Mouse (Mus musculus): Measurements from ENCODE around the gene Slc37a3. TPM values are rescaled to one million over a fixed set of nuclear protein-coding genes. Genes with fewer than 3 reads are reported as not detected.

Gene Slc37a3
- polyA plus RNA-seq, 1 experiment from 2014 or later = 52.1 TPM

GRCm38 (mm10) chr6:39341798-39342197 lies 35.7 kb downstream of the Slc37a3 start:
- Histone ChIP-seq H3K9ac (no peak overlapping the region), H3K4me1 (peaks cover 20% of the 10 kb centered on the region), H3K36me3 (replicated peaks) (peaks cover 41% of the 10 kb centered on the region), H3K4me2 (no peak overlapping the region), H3K27me3 (no peaks in the 10 kb centered on the region), H3K27ac (no peak overlapping the region), H3K4me3 (replicated peaks) (no peak overlapping the region), H3K9me3 (no peaks in the 10 kb centered on the region)
- no peak for ATAC-seq (ENCODE audit: low FRiP score)
- 90% methylated on average over 2 of the region's 2 CpGs for WGBS

DNA sequence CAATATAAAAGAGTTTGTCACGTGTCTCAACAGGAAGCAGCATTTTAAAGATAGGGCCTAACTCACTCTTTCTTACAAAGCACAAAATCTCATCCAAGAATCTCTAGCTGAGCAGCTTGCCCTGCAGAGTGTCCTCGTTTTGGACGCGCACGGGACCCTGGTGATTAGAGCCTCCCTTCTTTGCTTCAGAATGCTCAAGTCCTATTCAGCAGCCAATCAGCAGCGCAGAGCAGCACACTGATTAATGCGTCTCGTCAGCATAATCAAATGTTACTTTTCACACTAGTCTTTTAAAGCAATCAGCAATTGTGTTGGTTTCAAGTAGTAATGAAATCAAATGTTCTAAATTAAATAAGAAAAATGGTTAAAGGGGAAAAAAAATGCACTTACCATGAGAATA lies 39.1 kb downstream of the Slc37a3 start:
- no peak for ATAC-seq (ENCODE audit: low FRiP score)
- peaks cover 47% of the 10 kb centered on the region for H3K36me3 ChIP-seq (replicated peaks)
- WGBS = 55% methylated on average over 8 of the region's 8 CpGs

GRCm38 (mm10) chr6:39334873-39335272 lies 42.6 kb downstream of the Slc37a3 start:
- H3K36me3 ChIP-seq (replicated peaks) = peaks cover 36% of the 10 kb centered on the region
- 93% methylated on average over 3 of the region's 3 CpGs for WGBS

More for the DNA sequence above, 39.1 kb downstream of the Slc37a3 start:
- no peaks in the 10 kb centered on the region for H3K27me3 ChIP-seq
- H3K27ac ChIP-seq = no peak overlapping the region
- H3K9me3 ChIP-seq = no peaks in the 10 kb centered on the region
- no peaks in the 10 kb centered on the region for H3K4me1 ChIP-seq
- H3K4me2 ChIP-seq = no peak overlapping the region
- no peak overlapping the region for H3K9ac ChIP-seq
- no peak overlapping the region for H3K4me3 ChIP-seq (replicated peaks)

GRCm38 (mm10) chr6:39334224-39334623 lies 43.3 kb downstream of the Slc37a3 start:
- H3K4me3 ChIP-seq (replicated peaks) = no peak overlapping the region
- no peak overlapping the region for H3K27ac ChIP-seq
- H3K4me2 ChIP-seq = no peak overlapping the region
- no peaks in the 10 kb centered on the region for H3K4me1 ChIP-seq
- WGBS = 93% methylated on average over 7 of the region's 7 CpGs
- H3K27me3 ChIP-seq = no peaks in the 10 kb centered on the region
- H3K9ac ChIP-seq = no peak overlapping the region
- ATAC-seq (ENCODE audit: low FRiP score) = no peak
- H3K36me3 ChIP-seq (replicated peaks) = peaks cover 36% of the 10 kb centered on the region
- no peaks in the 10 kb centered on the region for H3K9me3 ChIP-seq

More at GRCm38 (mm10) chr6:39334873-39335272, 42.6 kb downstream of the Slc37a3 start:
- no peak for ATAC-seq (ENCODE audit: low FRiP score)
- Histone ChIP-seq H3K9me3 (no peaks in the 10 kb centered on the region), H3K4me3 (replicated peaks) (no peak overlapping the region), H3K4me1 (no peaks in the 10 kb centered on the region), H3K9ac (no peak overlapping the region), H3K27me3 (no peaks in the 10 kb centered on the region), H3K27ac (no peak overlapping the region), H3K4me2 (no peak overlapping the region)

GRCm38 (mm10) chr6:39331998-39332700 lies 45.3 kb downstream of the Slc37a3 start:
- H3K9me3 ChIP-seq = no peaks in the 10 kb centered on the region
- no peak overlapping the region for H3K4me2 ChIP-seq
- no peak overlapping the region for H3K4me3 ChIP-seq (replicated peaks)
- H3K27me3 ChIP-seq = no peaks in the 10 kb centered on the region
- H3K4me1 ChIP-seq = no peaks in the 10 kb centered on the region
- H3K9ac ChIP-seq = no peak overlapping the region
- WGBS = 79% methylated on average over 7 of the region's 7 CpGs
- ATAC-seq (ENCODE audit: low FRiP score) = no peak
- no peak overlapping the region for H3K27ac ChIP-seq
- H3K36me3 ChIP-seq (replicated peaks) = peaks cover 28% of the 10 kb centered on the region

DNA sequence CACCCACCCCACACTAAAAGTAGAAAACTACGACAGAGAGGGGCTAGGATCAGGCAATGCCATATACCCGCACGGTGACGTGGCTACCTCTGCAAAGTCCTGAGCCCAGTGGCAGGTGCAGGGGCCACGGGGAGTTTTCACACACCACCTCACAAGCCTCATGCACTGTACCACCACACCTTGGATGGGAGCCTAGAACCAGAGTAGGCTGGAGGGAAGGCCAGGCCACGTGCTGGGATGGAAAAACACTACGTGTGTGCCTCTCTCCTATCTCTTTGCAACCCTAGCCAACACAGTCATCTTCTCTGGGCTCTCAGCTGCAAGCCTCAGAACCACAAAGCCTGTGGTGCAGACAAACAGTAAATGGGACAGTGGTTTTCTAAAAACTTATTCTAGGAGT lies 46.5 kb downstream of the Slc37a3 start:
- no peak overlapping the region for H3K27ac ChIP-seq
- 91% methylated on average over 7 of the region's 7 CpGs for whole genome bisulfite sequencing
- H3K27me3 ChIP-seq = no peaks in the 10 kb centered on the region
- no peaks in the 10 kb centered on the region for H3K9me3 ChIP-seq
- H3K9ac ChIP-seq = no peak overlapping the region
- H3K4me3 ChIP-seq (replicated peaks) = no peak overlapping the region
- no peaks in the 10 kb centered on the region for H3K4me1 ChIP-seq
- no peak for ATAC-seq (ENCODE audit: low FRiP score)
- no peak overlapping the region for H3K4me2 ChIP-seq
- H3K36me3 ChIP-seq (replicated peaks) = peaks cover 17% of the 10 kb centered on the region

GRCm38 (mm10) chr6:39320286-39320685 lies 57.2 kb downstream of the Slc37a3 start:
- Histone ChIP-seq H3K4me3 (replicated peaks) (no peak overlapping the region), H3K27ac (no peak overlapping the region), H3K4me2 (no peak overlapping the region), H3K9ac (no peak overlapping the region), H3K36me3 (replicated peaks) (0 out of 2 replicates have a peak, but pooled peaks cover 3% of the 10 kb centered on the region), H3K27me3 (no peaks in the 10 kb centered on the region), H3K9me3 (0 out of 2 replicates have a peak, but pooled peaks cover 2% of the 10 kb centered on the region), H3K4me1 (peaks cover 4% of the 10 kb centered on the region; the same call in 1 of the 2 replicates)
- ATAC-seq (ENCODE audit: low FRiP score) = no peak
- 86% methylated on average over 5 of the region's 5 CpGs for WGBS

DNA sequence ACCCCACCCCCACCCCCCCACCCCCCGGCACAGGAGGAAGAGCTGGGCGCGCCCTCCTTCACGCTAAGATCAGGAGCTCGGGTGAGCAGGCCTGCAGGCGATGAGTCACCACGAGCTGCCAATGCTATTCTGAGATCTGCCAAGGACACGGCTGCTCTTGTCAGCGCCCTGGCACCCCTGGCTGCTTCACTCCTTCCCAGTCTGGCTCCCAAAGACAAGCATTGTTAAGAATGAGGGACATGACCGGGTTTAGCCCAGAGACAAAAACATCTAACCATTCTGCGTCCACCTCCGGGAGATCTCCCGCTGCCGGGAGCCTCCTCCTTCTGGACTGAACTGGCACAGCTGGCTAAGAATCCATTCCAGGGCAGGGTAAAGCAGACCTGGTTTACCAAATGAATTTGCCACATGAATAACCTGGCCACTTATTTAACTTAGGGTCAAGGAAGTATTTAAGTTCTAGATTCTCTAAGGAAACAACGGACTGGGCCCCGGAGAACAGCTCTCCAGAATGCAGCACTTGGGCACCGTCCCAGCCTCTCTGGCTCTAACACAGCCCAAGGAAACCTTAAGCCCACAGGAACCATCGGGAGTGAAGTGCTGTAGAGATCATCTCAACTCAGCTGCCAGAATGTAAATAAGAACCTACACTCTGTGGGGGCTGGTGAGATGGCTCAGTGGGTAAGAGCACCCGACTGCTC lies 58.3 kb downstream of the Slc37a3 start:
- ATAC-seq (ENCODE audit: low FRiP score) = no peak

DNA sequence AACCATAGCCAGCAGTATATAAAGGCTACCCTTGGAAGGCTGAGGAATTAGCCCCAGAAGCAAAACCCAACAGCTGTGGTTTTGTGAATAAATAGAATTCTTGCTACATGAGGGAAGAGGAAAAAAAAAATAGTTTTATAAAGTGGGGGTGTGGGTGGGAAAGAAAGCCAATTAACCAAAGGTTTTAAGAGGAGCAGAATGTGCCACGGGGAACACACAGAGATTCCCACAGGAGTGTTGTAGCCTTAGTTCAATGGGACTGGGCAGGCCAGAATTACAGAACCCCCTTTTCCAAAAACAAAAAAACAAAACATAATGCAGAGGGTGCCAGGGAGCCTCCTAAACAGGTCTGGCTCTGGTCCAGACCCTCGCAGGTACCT lies 58.9 kb downstream of the Slc37a3 start:
- no peak for ATAC-seq (ENCODE audit: low FRiP score)
- H3K4me2 ChIP-seq = no peak overlapping the region
- WGBS = 86% methylated on average over 2 of the region's 2 CpGs
- no peak overlapping the region for H3K27ac ChIP-seq
- no peak overlapping the region for H3K4me3 ChIP-seq (replicated peaks)
- H3K9me3 ChIP-seq = no peaks in the 10 kb centered on the region
- no peak overlapping the region for H3K9ac ChIP-seq
- H3K4me1 ChIP-seq = peaks cover 4% of the 10 kb centered on the region; the same call in 1 of the 2 replicates
- H3K36me3 ChIP-seq (replicated peaks) = no peaks in the 10 kb centered on the region
- no peaks in the 10 kb centered on the region for H3K27me3 ChIP-seq

More for the DNA sequence above, 58.3 kb downstream of the Slc37a3 start:
- H3K36me3 ChIP-seq (replicated peaks) = no peaks in the 10 kb centered on the region
- 67% methylated on average over 15 of the region's 19 CpGs for WGBS
- H3K4me1 ChIP-seq = peaks cover 4% of the 10 kb centered on the region; the same call in 1 of the 2 replicates
- H3K9ac ChIP-seq = no peak overlapping the region
- 0 out of 2 replicates have a peak overlapping the region, but pooled peaks have one; percentile 13 for H3K27ac ChIP-seq
- H3K9me3 ChIP-seq = no peaks in the 10 kb centered on the region
- H3K4me2 ChIP-seq = no peak overlapping the region
- H3K27me3 ChIP-seq = no peaks in the 10 kb centered on the region
- H3K4me3 ChIP-seq (replicated peaks) = no peak overlapping the region

DNA sequence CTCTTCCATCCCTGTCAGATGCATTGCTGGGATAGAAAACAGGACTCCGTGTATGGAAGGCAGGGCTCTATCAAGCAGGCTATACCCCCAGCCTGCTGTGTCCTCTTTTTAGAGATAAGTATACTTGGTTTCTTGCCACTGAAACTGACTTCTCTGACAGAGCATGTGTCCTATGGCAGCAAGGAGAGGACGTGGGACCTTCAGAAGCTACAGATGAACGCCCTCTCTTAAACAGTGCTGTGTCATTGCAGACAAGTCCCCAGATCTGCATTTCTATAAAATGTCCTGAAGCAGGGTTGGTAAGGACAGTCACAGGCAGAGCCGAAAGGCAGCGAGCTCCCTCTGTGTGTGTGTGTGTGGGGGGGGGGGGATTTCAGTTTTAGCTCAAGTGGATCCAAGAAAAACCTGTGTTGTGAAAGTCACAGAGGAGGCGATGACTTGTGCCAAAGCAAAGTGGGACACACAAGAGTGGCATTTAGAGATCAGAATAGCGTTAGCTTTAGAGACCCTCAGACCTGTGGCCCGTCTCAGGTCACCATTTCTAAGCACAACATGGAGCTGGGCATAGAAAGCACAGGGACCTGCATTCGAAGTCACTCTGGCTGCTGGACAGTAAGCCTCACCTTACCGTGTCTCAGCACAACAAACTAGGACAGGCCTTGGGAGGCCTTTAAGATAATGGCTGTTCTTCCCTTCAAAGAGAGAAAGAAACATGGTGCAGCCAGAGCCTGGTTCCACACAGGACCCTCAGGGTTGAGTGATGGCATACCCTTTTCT lies 59.4 kb downstream of the Slc37a3 start:
- no peak overlapping the region for H3K4me3 ChIP-seq (replicated peaks)

GRCm38 (mm10) chr6:39316089-39316488 lies 61.4 kb downstream of the Slc37a3 start:
- 86% methylated on average over 5 of the region's 6 CpGs for WGBS
- H3K4me1 ChIP-seq = peaks cover 4% of the 10 kb centered on the region; the same call in 1 of the 2 replicates
- no peaks in the 10 kb centered on the region for H3K36me3 ChIP-seq (replicated peaks)
- H3K9ac ChIP-seq = no peak overlapping the region
- H3K27ac ChIP-seq = no peak overlapping the region
- ATAC-seq (ENCODE audit: low FRiP score) = no peak
- no peak overlapping the region for H3K4me3 ChIP-seq (replicated peaks)
- H3K27me3 ChIP-seq = no peaks in the 10 kb centered on the region
- no peaks in the 10 kb centered on the region for H3K9me3 ChIP-seq
- H3K4me2 ChIP-seq = no peak overlapping the region

More for the DNA sequence above, 59.4 kb downstream of the Slc37a3 start:
- Histone ChIP-seq H3K4me2 (no peak overlapping the region), H3K27me3 (no peaks in the 10 kb centered on the region), H3K9me3 (no peaks in the 10 kb centered on the region), H3K4me1 (peaks cover 4% of the 10 kb centered on the region; the same call in 1 of the 2 replicates), H3K27ac (no peak overlapping the region), H3K36me3 (replicated peaks) (no peaks in the 10 kb centered on the region), H3K9ac (no peak overlapping the region)
- ATAC-seq (ENCODE audit: low FRiP score) = no peak
- 87% methylated on average over 10 of the region's 10 CpGs for WGBS

- Histone ChIP-seq H3K36me3 (replicated peaks) (no peaks in the 10 kb centered on the region), H3K4me3 (replicated peaks) (no peak overlapping the region), H3K4me2 (no peak overlapping the region), H3K27ac (no peak overlapping the region), H3K9ac (no peak overlapping the region), H3K9me3 (no peaks in the 10 kb centered on the region), H3K27me3 (no peaks in the 10 kb centered on the region), H3K4me1 (peaks cover 4% of the 10 kb centered on the region; the same call in 1 of the 2 replicates)
- 96% methylated on average over 12 of the region's 12 CpGs for WGBS
- no peak for ATAC-seq (ENCODE audit: low FRiP score)
These were observed 63.0 kb downstream of the Slc37a3 start for GRCm38 (mm10) chr6:39314461-39314860.

Data from forebrain, embryonic 12.5 days (tissue).